Mouse (Mus musculus) stomach, postnatal 0 days (tissue): ENCODE measurements around the gene Trim2.

ENCODE experiments used
- CTCF ChIP-seq: IDR thresholded peaks from 2 replicates; pipeline ENCODE4 v1.5.1; 2016; ENCODE audit warnings: antibody characterized with exemption, low read depth, mild to moderate bottlenecking, moderate library complexity
- EP300 ChIP-seq: optimal IDR thresholded peaks from 2 replicates; pipeline ENCODE3; 2016; ENCODE audit warnings: antibody characterized with exemption

DNA sequence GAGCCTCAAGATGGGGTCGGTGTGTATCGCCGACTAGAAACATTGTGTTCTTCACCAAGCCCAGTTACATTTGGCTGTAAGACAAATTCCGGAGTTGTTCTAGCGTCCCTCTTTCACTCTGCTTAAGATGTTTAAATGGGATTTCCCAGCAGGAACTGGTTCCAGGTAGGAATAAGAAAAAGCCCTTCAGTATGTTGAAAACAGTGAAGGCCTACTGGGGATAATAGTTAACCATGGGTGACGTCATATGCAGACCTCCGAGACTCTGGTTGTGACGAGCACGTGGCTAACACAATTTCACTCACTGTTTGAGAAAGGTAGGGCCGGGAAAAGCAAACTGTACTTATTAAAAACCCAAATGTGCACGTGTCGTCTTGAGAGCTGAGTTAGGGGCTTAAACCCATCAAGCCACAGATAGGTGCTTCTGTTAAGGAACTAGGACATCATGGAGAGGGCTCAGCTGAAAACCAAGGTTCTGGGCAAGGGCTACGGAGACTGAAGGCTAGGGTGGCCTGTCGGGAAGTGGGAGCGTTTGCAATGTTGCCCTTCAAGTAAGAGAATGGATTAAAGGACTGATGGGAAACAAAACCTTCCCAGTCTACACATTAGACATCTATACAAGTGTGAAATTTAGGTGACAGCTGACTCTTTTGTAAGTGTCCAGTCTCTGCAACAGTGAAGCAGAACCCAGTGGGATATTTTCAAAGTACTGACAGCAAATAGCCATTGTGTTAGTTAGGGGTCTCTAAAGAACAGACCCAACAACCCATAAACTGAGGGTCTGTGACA lies 761 bp downstream of the Trim2 start:
- TF ChIP-seq CTCF (no peak), EP300 (no peak)
